Mouse (Mus musculus): ENCODE data around the gene Ugt1a7c. TPM values are rescaled to one million over a fixed set of nuclear protein-coding genes. Genes with fewer than 3 reads are reported as not detected.

The Ugt1a7c gene
- polyA plus RNA-seq, 1 experiment from 2014 or later = 3.0 TPM

DNA sequence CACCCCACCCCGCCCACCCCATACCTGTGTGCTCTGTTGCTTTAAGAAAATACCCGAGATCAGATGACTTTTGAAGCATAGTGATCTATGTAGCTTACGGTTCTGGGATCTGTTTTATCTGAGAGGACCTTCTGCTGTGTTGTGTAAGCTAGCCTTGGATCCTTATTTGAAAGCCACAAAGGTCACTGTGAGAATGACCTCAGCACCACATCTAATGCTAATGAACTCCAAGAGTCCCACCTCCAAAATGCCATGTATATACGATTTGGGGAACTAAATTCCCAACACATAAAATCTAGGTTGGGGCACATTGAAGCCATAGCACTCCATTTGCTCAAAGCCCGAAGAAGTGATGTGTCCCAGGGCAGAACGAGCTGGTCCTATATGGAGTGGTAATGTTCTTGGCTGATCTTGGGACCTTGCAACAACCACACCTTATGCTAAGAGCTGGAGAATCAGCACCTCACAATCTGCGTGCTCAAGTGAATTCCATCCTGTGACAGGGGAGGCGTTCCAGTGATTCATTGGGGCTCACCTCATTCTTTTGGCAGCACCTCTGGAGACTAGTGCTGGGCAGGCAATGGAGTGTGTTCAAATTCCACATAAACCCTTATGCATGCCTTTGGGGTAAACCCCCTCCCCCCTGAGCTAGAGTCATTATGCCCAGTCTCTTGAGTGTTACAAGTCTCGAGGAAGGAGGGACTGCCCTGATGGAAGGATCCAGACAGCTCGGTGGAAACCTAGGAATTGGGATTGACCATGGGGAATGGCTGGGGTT, 162.2 kb downstream of the Ugt1a7c start:
- H3K4me3 ChIP-seq (ENCODE audit: low read depth, low read length) = no peak overlapping the region
- no peaks in the 10 kb centered on the region; the same call in 1 of the 2 replicates for H3K4me1 ChIP-seq (ENCODE audit: control insufficient read depth, insufficient read depth, low read length)
- ATAC-seq (ENCODE audit: insufficient number of reproducible peaks, insufficient read depth, low FRiP score, low read depth) = no peak
- H3K36me3 ChIP-seq (ENCODE audit: control insufficient read depth, insufficient read depth, low read length) = peaks cover 23% of the 10 kb centered on the region; the same call in 1 of the 2 replicates
- no peak overlapping the region for H3K4me2 ChIP-seq (replicated peaks; ENCODE audit: low read depth, low read length)
- H3K27me3 ChIP-seq (ENCODE audit: control insufficient read depth, insufficient read depth, low read length) = no peaks in the 10 kb centered on the region
- H3K9me3 ChIP-seq (ENCODE audit: control insufficient read depth, low read depth, low read length) = peaks cover 33% of the 10 kb centered on the region
- H3K9ac ChIP-seq (replicated peaks; ENCODE audit: low read depth, low read length) = no peak overlapping the region
- no peak overlapping the region for H3K27ac ChIP-seq (ENCODE audit: low read length)
- WGBS = 75% methylated on average over 10 of the region's 10 CpGs

DNA sequence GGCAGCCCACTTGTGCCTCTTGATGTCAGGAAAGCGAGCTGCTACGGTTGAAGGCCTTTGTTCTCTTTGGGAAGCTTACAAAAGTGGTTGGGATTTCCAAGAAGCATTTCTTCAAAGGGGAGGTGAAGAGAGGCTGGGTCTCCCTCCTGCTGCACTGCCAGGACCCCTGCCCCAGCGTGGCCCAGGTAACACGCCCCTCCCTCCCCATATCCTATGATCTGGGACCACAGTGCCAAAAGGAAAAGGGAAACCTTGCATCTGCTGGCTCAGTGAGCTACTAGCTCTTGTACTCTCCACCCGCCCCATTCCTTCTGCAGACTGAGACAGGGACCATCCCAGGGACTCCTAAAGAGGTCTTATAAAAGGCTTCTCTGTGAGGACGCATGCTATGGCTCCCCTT, 162.8 kb downstream of the Ugt1a7c start:
- H3K4me1 ChIP-seq (ENCODE audit: control insufficient read depth, insufficient read depth, low read length) = peaks cover 4% of the 10 kb centered on the region; the same call in 1 of the 2 replicates
- no peak overlapping the region for H3K27ac ChIP-seq (ENCODE audit: low read length)
- no peak overlapping the region for H3K4me2 ChIP-seq (replicated peaks; ENCODE audit: low read depth, low read length)
- no peak overlapping the region for H3K9ac ChIP-seq (replicated peaks; ENCODE audit: low read depth, low read length)
- H3K36me3 ChIP-seq (ENCODE audit: control insufficient read depth, insufficient read depth, low read length) = peaks cover 29% of the 10 kb centered on the region
- peaks cover 27% of the 10 kb centered on the region for H3K9me3 ChIP-seq (ENCODE audit: control insufficient read depth, low read depth, low read length)
- H3K27me3 ChIP-seq (ENCODE audit: control insufficient read depth, insufficient read depth, low read length) = no peaks in the 10 kb centered on the region
- no peak for ATAC-seq (ENCODE audit: insufficient number of reproducible peaks, insufficient read depth, low FRiP score, low read depth)
- no peak overlapping the region for H3K4me3 ChIP-seq (ENCODE audit: low read depth, low read length)
- WGBS = 80% methylated on average over 6 of the region's 6 CpGs

GRCm38 (mm10) chr1:88258361-88258760, 163.5 kb downstream of the Ugt1a7c start:
- no peak overlapping the region for H3K9ac ChIP-seq (replicated peaks; ENCODE audit: low read depth, low read length)
- ATAC-seq (ENCODE audit: insufficient number of reproducible peaks, insufficient read depth, low FRiP score, low read depth) = no peak
- WGBS = 68% methylated on average over 6 of the region's 6 CpGs
- H3K27ac ChIP-seq (ENCODE audit: low read length) = no peak overlapping the region
- no peak overlapping the region for H3K4me2 ChIP-seq (replicated peaks; ENCODE audit: low read depth, low read length)
- no peaks in the 10 kb centered on the region for H3K27me3 ChIP-seq (ENCODE audit: control insufficient read depth, insufficient read depth, low read length)
- H3K36me3 ChIP-seq (ENCODE audit: control insufficient read depth, insufficient read depth, low read length) = peaks cover 36% of the 10 kb centered on the region
- H3K4me3 ChIP-seq (ENCODE audit: low read depth, low read length) = no peak overlapping the region
- peaks cover 24% of the 10 kb centered on the region for H3K9me3 ChIP-seq (ENCODE audit: control insufficient read depth, low read depth, low read length)
- peaks cover 4% of the 10 kb centered on the region; the same call in 1 of the 2 replicates for H3K4me1 ChIP-seq (ENCODE audit: control insufficient read depth, insufficient read depth, low read length)

GRCm38 (mm10) chr1:88258881-88259642, 164.2 kb downstream of the Ugt1a7c start:
- Histone ChIP-seq H3K9me3 (ENCODE audit: control insufficient read depth, low read depth, low read length) (peaks cover 21% of the 10 kb centered on the region), H3K36me3 (ENCODE audit: control insufficient read depth, insufficient read depth, low read length) (peaks cover 43% of the 10 kb centered on the region), H3K4me3 (ENCODE audit: low read depth, low read length) (no peak overlapping the region), H3K4me1 (ENCODE audit: control insufficient read depth, insufficient read depth, low read length) (peaks cover 4% of the 10 kb centered on the region; the same call in 1 of the 2 replicates), H3K9ac (replicated peaks; ENCODE audit: low read depth, low read length) (no peak overlapping the region), H3K27ac (ENCODE audit: low read length) (no peak overlapping the region), H3K4me2 (replicated peaks; ENCODE audit: low read depth, low read length) (no peak overlapping the region), H3K27me3 (ENCODE audit: control insufficient read depth, insufficient read depth, low read length) (no peaks in the 10 kb centered on the region)
- 60% methylated on average over 8 of the region's 8 CpGs for WGBS
- ATAC-seq (ENCODE audit: insufficient number of reproducible peaks, insufficient read depth, low FRiP score, low read depth) = no peak

DNA sequence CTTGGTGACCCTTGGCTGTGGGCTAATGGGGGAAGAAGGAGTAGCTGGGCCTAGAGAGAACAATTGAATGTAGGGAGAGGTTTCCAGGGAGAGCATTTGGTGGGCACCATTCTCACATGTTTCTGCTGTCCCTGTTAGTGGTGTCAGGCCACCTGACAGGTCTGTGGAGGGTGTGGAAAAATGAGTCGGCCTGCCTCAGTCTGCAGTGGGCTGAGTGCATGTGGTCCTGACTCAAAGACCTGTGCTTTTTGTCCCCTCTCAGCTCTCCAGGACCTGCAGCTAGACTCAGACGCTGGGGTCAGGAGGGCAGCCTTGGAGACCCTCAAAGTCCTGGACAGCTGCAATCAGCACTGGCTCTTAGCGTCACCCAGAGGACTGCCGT, 164.8 kb downstream of the Ugt1a7c start:
- H3K9ac ChIP-seq (replicated peaks; ENCODE audit: low read depth, low read length) = no peak overlapping the region
- H3K4me2 ChIP-seq (replicated peaks; ENCODE audit: low read depth, low read length) = no peak overlapping the region
- H3K27ac ChIP-seq (ENCODE audit: low read length) = no peak overlapping the region
- no peak overlapping the region for H3K4me3 ChIP-seq (ENCODE audit: low read depth, low read length)
- peaks cover 48% of the 10 kb centered on the region for H3K36me3 ChIP-seq (ENCODE audit: control insufficient read depth, insufficient read depth, low read length)
- peaks cover 4% of the 10 kb centered on the region; the same call in 1 of the 2 replicates for H3K4me1 ChIP-seq (ENCODE audit: control insufficient read depth, insufficient read depth, low read length)
- no peak for ATAC-seq (ENCODE audit: insufficient number of reproducible peaks, insufficient read depth, low FRiP score, low read depth)
- H3K27me3 ChIP-seq (ENCODE audit: control insufficient read depth, insufficient read depth, low read length) = no peaks in the 10 kb centered on the region
- WGBS = 66% methylated on average over 4 of the region's 4 CpGs
- peaks cover 19% of the 10 kb centered on the region for H3K9me3 ChIP-seq (ENCODE audit: control insufficient read depth, low read depth, low read length)

DNA sequence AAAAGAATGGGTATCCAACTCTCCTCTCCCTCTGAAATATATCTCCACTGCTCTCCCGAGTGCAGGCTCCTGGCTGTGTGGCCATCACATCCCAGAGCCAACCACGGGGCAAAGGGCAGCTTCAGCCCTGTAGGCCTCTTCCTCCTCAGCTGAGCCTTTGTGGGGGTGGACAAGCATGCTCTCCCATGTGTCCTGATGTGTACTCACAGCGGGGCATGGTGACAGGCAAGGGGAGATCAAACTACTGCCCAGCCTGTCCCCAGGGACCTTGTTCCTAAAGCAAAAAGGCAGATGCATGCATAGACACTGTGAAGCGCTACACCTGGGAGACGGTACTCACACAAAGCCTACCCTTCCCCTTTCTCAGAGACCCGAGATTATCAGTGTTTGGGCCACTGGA, 165.3 kb downstream of the Ugt1a7c start:
- no peak overlapping the region for H3K4me3 ChIP-seq (ENCODE audit: low read depth, low read length)
- peaks cover 4% of the 10 kb centered on the region; the same call in 1 of the 2 replicates for H3K4me1 ChIP-seq (ENCODE audit: control insufficient read depth, insufficient read depth, low read length)
- ATAC-seq (ENCODE audit: insufficient number of reproducible peaks, insufficient read depth, low FRiP score, low read depth) = peak; percentile 2; the same call in 1 of the 2 replicates
- no peak overlapping the region for H3K4me2 ChIP-seq (replicated peaks; ENCODE audit: low read depth, low read length)
- no peak overlapping the region for H3K27ac ChIP-seq (ENCODE audit: low read length)
- H3K27me3 ChIP-seq (ENCODE audit: control insufficient read depth, insufficient read depth, low read length) = no peaks in the 10 kb centered on the region
- no peak overlapping the region for H3K9ac ChIP-seq (replicated peaks; ENCODE audit: low read depth, low read length)
- 75% methylated on average over 6 of the region's 6 CpGs for WGBS
- peaks cover 53% of the 10 kb centered on the region for H3K36me3 ChIP-seq (ENCODE audit: control insufficient read depth, insufficient read depth, low read length)
- peaks cover 14% of the 10 kb centered on the region for H3K9me3 ChIP-seq (ENCODE audit: control insufficient read depth, low read depth, low read length)

- no peak for ATAC-seq (ENCODE audit: insufficient number of reproducible peaks, insufficient read depth, low FRiP score, low read depth)
- no peaks in the 10 kb centered on the region for H3K27me3 ChIP-seq (ENCODE audit: control insufficient read depth, insufficient read depth, low read length)
- 81% methylated on average over 10 of the region's 10 CpGs for WGBS
- no peak overlapping the region for H3K4me2 ChIP-seq (replicated peaks; ENCODE audit: low read depth, low read length)
- peaks cover 9% of the 10 kb centered on the region; the same call in 1 of the 2 replicates for H3K9me3 ChIP-seq (ENCODE audit: control insufficient read depth, low read depth, low read length)
- peaks cover 60% of the 10 kb centered on the region for H3K36me3 ChIP-seq (ENCODE audit: control insufficient read depth, insufficient read depth, low read length)
- H3K9ac ChIP-seq (replicated peaks; ENCODE audit: low read depth, low read length) = no peak overlapping the region
- no peak overlapping the region for H3K27ac ChIP-seq (ENCODE audit: low read length)
- peaks cover 4% of the 10 kb centered on the region; the same call in 1 of the 2 replicates for H3K4me1 ChIP-seq (ENCODE audit: control insufficient read depth, insufficient read depth, low read length)
- H3K4me3 ChIP-seq (ENCODE audit: low read depth, low read length) = no peak overlapping the region
Measured at GRCm38 (mm10) chr1:88260604-88261377, 165.9 kb downstream of the Ugt1a7c start.

DNA sequence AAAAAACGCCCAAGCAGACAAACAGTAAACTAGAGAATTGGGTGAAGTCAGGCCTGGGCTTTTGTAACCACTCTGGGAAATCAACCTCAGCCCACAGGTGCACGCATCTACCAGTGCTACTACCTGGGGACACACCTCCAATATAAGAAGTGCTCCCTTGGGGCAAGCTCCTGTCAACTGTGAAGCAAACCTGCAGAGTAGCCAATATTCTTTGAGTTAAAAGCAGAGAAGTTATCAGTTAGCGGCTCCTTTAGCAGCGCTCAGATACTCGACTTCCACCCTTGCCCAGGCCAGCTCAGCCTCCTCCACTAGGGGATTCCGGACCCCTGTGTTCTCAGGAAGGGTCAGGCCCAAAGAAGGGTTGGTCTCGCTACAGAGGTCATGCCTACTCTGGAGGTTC, 166.8 kb downstream of the Ugt1a7c start:
- 84% methylated on average over 7 of the region's 7 CpGs for WGBS
- Histone ChIP-seq H3K9ac (replicated peaks; ENCODE audit: low read depth, low read length) (no peak overlapping the region), H3K9me3 (ENCODE audit: control insufficient read depth, low read depth, low read length) (no peaks in the 10 kb centered on the region; the same call in 1 of the 2 replicates), H3K4me2 (replicated peaks; ENCODE audit: low read depth, low read length) (no peak overlapping the region), H3K4me3 (ENCODE audit: low read depth, low read length) (no peak overlapping the region), H3K36me3 (ENCODE audit: control insufficient read depth, insufficient read depth, low read length) (peaks cover 69% of the 10 kb centered on the region), H3K27me3 (ENCODE audit: control insufficient read depth, insufficient read depth, low read length) (no peaks in the 10 kb centered on the region), H3K27ac (ENCODE audit: low read length) (no peak overlapping the region), H3K4me1 (ENCODE audit: control insufficient read depth, insufficient read depth, low read length) (peaks cover 4% of the 10 kb centered on the region; the same call in 1 of the 2 replicates)
- ATAC-seq (ENCODE audit: insufficient number of reproducible peaks, insufficient read depth, low FRiP score, low read depth) = no peak

Data from stomach, embryonic 14.5 days (tissue).